Mouse (Mus musculus): ENCODE measurements around the gene Cdc27. TPM values are rescaled to one million over a fixed set of nuclear protein-coding genes. Genes with fewer than 3 reads are reported as not detected.

Gene Cdc27
- polyA plus RNA-seq, 1 experiment from 2014 or later, result 55.5 TPM

GRCm38 (mm10) chr11:104539811-104540210 is 10.6 kb downstream of the Cdc27 start:
- peaks cover 6% of the 10 kb centered on the region; the same call in 1 of the 2 replicates for H3K36me3 ChIP-seq (ENCODE audit: control insufficient read depth, insufficient read depth, low read length)
- no peak overlapping the region for H3K27ac ChIP-seq (ENCODE audit: low read depth, low read length)
- WGBS, result 97% methylated on average over 5 of the region's 5 CpGs

GRCm38 (mm10) chr11:104537945-104538555 is 12.4 kb downstream of the Cdc27 start:
- no peaks in the 10 kb centered on the region for H3K27me3 ChIP-seq (ENCODE audit: control insufficient read depth, insufficient read depth, low read length)
- WGBS, result 94% methylated on average over 2 of the region's 2 CpGs

More at GRCm38 (mm10) chr11:104539811-104540210, 10.6 kb downstream of the Cdc27 start:
- Histone ChIP-seq H3K27me3 (ENCODE audit: control insufficient read depth, insufficient read depth, low read length) (no peaks in the 10 kb centered on the region), H3K4me1 (ENCODE audit: control insufficient read depth, insufficient read depth, low read length) (no peaks in the 10 kb centered on the region), H3K9ac (ENCODE audit: low read depth, low read length) (no peak overlapping the region), H3K4me3 (ENCODE audit: low read length) (no peak overlapping the region), H3K4me2 (replicated peaks; ENCODE audit: low read depth, low read length) (no peak overlapping the region), H3K9me3 (ENCODE audit: control insufficient read depth, low read length) (no peaks in the 10 kb centered on the region)
- no peak for ATAC-seq (ENCODE audit: low FRiP score, low TSS enrichment)

GRCm38 (mm10) chr11:104536843-104537242 is 13.6 kb downstream of the Cdc27 start:
- no peak overlapping the region for H3K9ac ChIP-seq (ENCODE audit: low read depth, low read length)
- H3K27me3 ChIP-seq (ENCODE audit: control insufficient read depth, insufficient read depth, low read length), result no peaks in the 10 kb centered on the region
- ATAC-seq (ENCODE audit: low FRiP score, low TSS enrichment), result no peak
- H3K4me3 ChIP-seq (ENCODE audit: low read length), result no peak overlapping the region
- H3K27ac ChIP-seq (ENCODE audit: low read depth, low read length), result no peak overlapping the region
- no peaks in the 10 kb centered on the region for H3K4me1 ChIP-seq (ENCODE audit: control insufficient read depth, insufficient read depth, low read length)
- peaks cover 35% of the 10 kb centered on the region for H3K36me3 ChIP-seq (ENCODE audit: control insufficient read depth, insufficient read depth, low read length)
- no peaks in the 10 kb centered on the region for H3K9me3 ChIP-seq (ENCODE audit: control insufficient read depth, low read length)
- H3K4me2 ChIP-seq (replicated peaks; ENCODE audit: low read depth, low read length), result no peak overlapping the region
- WGBS, result 81% methylated on average over 2 of the region's 2 CpGs

More at GRCm38 (mm10) chr11:104537945-104538555, 12.4 kb downstream of the Cdc27 start:
- no peak overlapping the region for H3K9ac ChIP-seq (ENCODE audit: low read depth, low read length)
- no peak overlapping the region for H3K27ac ChIP-seq (ENCODE audit: low read depth, low read length)
- H3K4me1 ChIP-seq (ENCODE audit: control insufficient read depth, insufficient read depth, low read length), result no peaks in the 10 kb centered on the region
- no peak overlapping the region for H3K4me2 ChIP-seq (replicated peaks; ENCODE audit: low read depth, low read length)
- no peak for ATAC-seq (ENCODE audit: low FRiP score, low TSS enrichment)
- H3K9me3 ChIP-seq (ENCODE audit: control insufficient read depth, low read length), result no peaks in the 10 kb centered on the region
- H3K36me3 ChIP-seq (ENCODE audit: control insufficient read depth, insufficient read depth, low read length), result peaks cover 23% of the 10 kb centered on the region
- no peak overlapping the region for H3K4me3 ChIP-seq (ENCODE audit: low read length)

- H3K9ac ChIP-seq (ENCODE audit: low read depth, low read length), result no peak overlapping the region
- no peaks in the 10 kb centered on the region for H3K9me3 ChIP-seq (ENCODE audit: control insufficient read depth, low read length)
Measured at GRCm38 (mm10) chr11:104525935-104526334, 24.5 kb downstream of the Cdc27 start.

GRCm38 (mm10) chr11:104512436-104512835 is 38.0 kb downstream of the Cdc27 start:
- 83% methylated on average over 4 of the region's 4 CpGs for WGBS
- H3K9ac ChIP-seq (ENCODE audit: low read depth, low read length), result no peak overlapping the region
- no peak for ATAC-seq (ENCODE audit: low FRiP score, low TSS enrichment)
- H3K4me3 ChIP-seq (ENCODE audit: low read length), result no peak overlapping the region
- H3K36me3 ChIP-seq (ENCODE audit: control insufficient read depth, insufficient read depth, low read length), result peaks cover 84% of the 10 kb centered on the region
- H3K27ac ChIP-seq (ENCODE audit: low read depth, low read length), result no peak overlapping the region
- no peaks in the 10 kb centered on the region for H3K4me1 ChIP-seq (ENCODE audit: control insufficient read depth, insufficient read depth, low read length)
- H3K27me3 ChIP-seq (ENCODE audit: control insufficient read depth, insufficient read depth, low read length), result no peaks in the 10 kb centered on the region
- H3K9me3 ChIP-seq (ENCODE audit: control insufficient read depth, low read length), result no peaks in the 10 kb centered on the region
- H3K4me2 ChIP-seq (replicated peaks; ENCODE audit: low read depth, low read length), result no peak overlapping the region

More at GRCm38 (mm10) chr11:104525935-104526334, 24.5 kb downstream of the Cdc27 start:
- WGBS, result 90% methylated on average over 6 of the region's 6 CpGs
- no peaks in the 10 kb centered on the region for H3K27me3 ChIP-seq (ENCODE audit: control insufficient read depth, insufficient read depth, low read length)
- peaks cover 79% of the 10 kb centered on the region for H3K36me3 ChIP-seq (ENCODE audit: control insufficient read depth, insufficient read depth, low read length)
- no peak for ATAC-seq (ENCODE audit: low FRiP score, low TSS enrichment)
- no peak overlapping the region for H3K4me3 ChIP-seq (ENCODE audit: low read length)
- no peak overlapping the region for H3K27ac ChIP-seq (ENCODE audit: low read depth, low read length)
- H3K4me1 ChIP-seq (ENCODE audit: control insufficient read depth, insufficient read depth, low read length), result no peaks in the 10 kb centered on the region
- H3K4me2 ChIP-seq (replicated peaks; ENCODE audit: low read depth, low read length), result no peak overlapping the region

GRCm38 (mm10) chr11:104510606-104511005 is 39.8 kb downstream of the Cdc27 start:
- WGBS, result 94% methylated on average over 2 of the region's 2 CpGs
- Histone ChIP-seq H3K9me3 (ENCODE audit: control insufficient read depth, low read length) (no peaks in the 10 kb centered on the region), H3K9ac (ENCODE audit: low read depth, low read length) (no peak overlapping the region), H3K4me3 (ENCODE audit: low read length) (no peak overlapping the region), H3K27me3 (ENCODE audit: control insufficient read depth, insufficient read depth, low read length) (no peaks in the 10 kb centered on the region), H3K4me2 (replicated peaks; ENCODE audit: low read depth, low read length) (no peak overlapping the region), H3K27ac (ENCODE audit: low read depth, low read length) (no peak overlapping the region), H3K36me3 (ENCODE audit: control insufficient read depth, insufficient read depth, low read length) (peaks cover 83% of the 10 kb centered on the region), H3K4me1 (ENCODE audit: control insufficient read depth, insufficient read depth, low read length) (no peaks in the 10 kb centered on the region)
- ATAC-seq (ENCODE audit: low FRiP score, low TSS enrichment), result no peak

DNA sequence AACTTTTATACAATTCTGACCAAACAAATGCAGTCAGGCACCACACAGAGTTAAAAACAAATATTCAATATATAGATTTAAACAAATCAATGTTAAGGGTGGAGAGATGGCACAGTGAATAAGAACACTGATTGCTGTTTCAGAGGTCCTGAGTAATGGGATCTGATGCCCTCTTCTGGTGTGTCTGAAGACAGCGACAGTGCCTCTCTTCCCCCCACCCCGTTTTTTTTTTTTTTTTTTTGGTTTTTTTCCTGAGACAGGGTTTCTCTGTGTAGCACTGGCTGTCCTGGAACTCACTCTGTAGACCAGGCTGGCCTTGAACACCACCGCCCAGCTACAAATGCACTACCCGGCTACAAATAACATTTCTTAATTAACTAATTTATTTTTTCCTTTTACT is 42.0 kb downstream of the Cdc27 start:
- Histone ChIP-seq H3K4me3 (ENCODE audit: low read length) (no peak overlapping the region), H3K9me3 (ENCODE audit: control insufficient read depth, low read length) (no peaks in the 10 kb centered on the region), H3K27ac (ENCODE audit: low read depth, low read length) (no peak overlapping the region), H3K9ac (ENCODE audit: low read depth, low read length) (no peak overlapping the region), H3K4me1 (ENCODE audit: control insufficient read depth, insufficient read depth, low read length) (no peaks in the 10 kb centered on the region), H3K27me3 (ENCODE audit: control insufficient read depth, insufficient read depth, low read length) (no peaks in the 10 kb centered on the region), H3K4me2 (replicated peaks; ENCODE audit: low read depth, low read length) (no peak overlapping the region), H3K36me3 (ENCODE audit: control insufficient read depth, insufficient read depth, low read length) (peaks cover 79% of the 10 kb centered on the region)
- ATAC-seq (ENCODE audit: low FRiP score, low TSS enrichment), result no peak
- 92% methylated on average over 4 of the region's 4 CpGs for WGBS

GRCm38 (mm10) chr11:104488292-104488691 is 62.1 kb downstream of the Cdc27 start:
- H3K9ac ChIP-seq (ENCODE audit: low read depth, low read length), result no peak overlapping the region
- H3K36me3 ChIP-seq (ENCODE audit: control insufficient read depth, insufficient read depth, low read length), result no peaks in the 10 kb centered on the region
- H3K9me3 ChIP-seq (ENCODE audit: control insufficient read depth, low read length), result peaks cover 4% of the 10 kb centered on the region; the same call in 1 of the 2 replicates
- H3K4me3 ChIP-seq (ENCODE audit: low read length), result no peak overlapping the region
- ATAC-seq (ENCODE audit: low FRiP score, low TSS enrichment), result no peak
- H3K27ac ChIP-seq (ENCODE audit: low read depth, low read length), result no peak overlapping the region
- H3K27me3 ChIP-seq (ENCODE audit: control insufficient read depth, insufficient read depth, low read length), result no peaks in the 10 kb centered on the region
- no peaks in the 10 kb centered on the region for H3K4me1 ChIP-seq (ENCODE audit: control insufficient read depth, insufficient read depth, low read length)
- 79% methylated on average over 3 of the region's 3 CpGs for WGBS
- H3K4me2 ChIP-seq (replicated peaks; ENCODE audit: low read depth, low read length), result no peak overlapping the region

GRCm38 (mm10) chr11:104481971-104482370 is 68.4 kb downstream of the Cdc27 start:
- 91% methylated on average over 8 of the region's 8 CpGs for WGBS
- no peaks in the 10 kb centered on the region for H3K4me1 ChIP-seq (ENCODE audit: control insufficient read depth, insufficient read depth, low read length)
- H3K9me3 ChIP-seq (ENCODE audit: control insufficient read depth, low read length), result peaks cover 4% of the 10 kb centered on the region; the same call in 1 of the 2 replicates
- no peaks in the 10 kb centered on the region for H3K36me3 ChIP-seq (ENCODE audit: control insufficient read depth, insufficient read depth, low read length)
- no peak overlapping the region for H3K9ac ChIP-seq (ENCODE audit: low read depth, low read length)
- no peak overlapping the region for H3K27ac ChIP-seq (ENCODE audit: low read depth, low read length)
- H3K4me3 ChIP-seq (ENCODE audit: low read length), result no peak overlapping the region
- ATAC-seq (ENCODE audit: low FRiP score, low TSS enrichment), result no peak
- H3K4me2 ChIP-seq (replicated peaks; ENCODE audit: low read depth, low read length), result no peak overlapping the region
- no peaks in the 10 kb centered on the region for H3K27me3 ChIP-seq (ENCODE audit: control insufficient read depth, insufficient read depth, low read length)

All from kidney, embryonic 14.5 days (tissue).